Mouse (Mus musculus) limb, embryonic 12.5 days (tissue): ENCODE measurements around the gene Ppp6r2. TPM values are rescaled to one million over a fixed set of nuclear protein-coding genes. Genes with fewer than 3 reads are reported as not detected.

Experiments used
- ATAC-seq: fragments of 200-750 bp; cut with Nextera tagmentation; 2 replicates; pipeline ENCODE4 v1.8.0; 2017; ENCODE audit warnings: low read depth, moderate TSS enrichment; ENCODE audit not compliant: insufficient number of reproducible peaks, insufficient read depth, low FRiP score, low TSS enrichment
- H3K27ac ChIP-seq: fragments of 300-500 bp; sonication (generic); 2 replicates; pipeline ENCODE4 v1.5.1; 2016; ENCODE audit warnings: mild to moderate bottlenecking, moderate library complexity
- H3K27me3 ChIP-seq: fragments of 300-500 bp; sonication (generic); 2 replicates; pipeline ENCODE4 v1.6.1; 2016; ENCODE audit warnings: mild to moderate bottlenecking, moderate library complexity
- H3K36me3 ChIP-seq: fragments of 300-500 bp; sonication (generic); 2 replicates; pipeline ENCODE4 v1.6.1; 2016; ENCODE audit warnings: mild to moderate bottlenecking, moderate library complexity
- H3K4me1 ChIP-seq: fragments of 300-500 bp; sonication (generic); replicated peaks from 2 replicates; pipeline ENCODE4 v1.6.1; 2016
- H3K4me2 ChIP-seq: fragments of 300-500 bp; sonication (generic); 2 replicates; pipeline ENCODE4 v1.6.1; 2016; ENCODE audit warnings: mild to moderate bottlenecking, moderate library complexity
- H3K4me3 ChIP-seq: fragments of 300-500 bp; sonication (generic); replicated peaks from 2 replicates; pipeline ENCODE4 v1.5.1; 2016; ENCODE audit warnings: mild to moderate bottlenecking
- H3K9ac ChIP-seq: fragments of 300-500 bp; sonication (generic); replicated peaks from 2 replicates; pipeline ENCODE4 v1.6.1; 2016; ENCODE audit warnings: mild to moderate bottlenecking, moderate library complexity
- H3K9me3 ChIP-seq: fragments of 300-500 bp; sonication (generic); 2 replicates; pipeline ENCODE4 v1.6.1; 2016; ENCODE audit warnings: mild to moderate bottlenecking, moderate library complexity
- WGBS: fragments of 180-500 bp; shearing (Covaris S2); methylation state at CpG from one replicate; pipeline ENCODE4 v1.1.7; 2016; 5-methylcytosine and 5-hydroxymethylcytosine counted together
- polyA plus RNA-seq: library from polyadenylated mRNA; unstranded; fragments of >200 nt; fragmentation: Nextera tagmentation; extraction: Ambion mirVana; gene quantifications from 2 replicates; pipeline ENCODE4 v1.2.1, GENCODE M21; 2016

Gene Ppp6r2
- polyA plus RNA-seq, 1 experiment from 2014 or later = 33.3 TPM

DNA sequence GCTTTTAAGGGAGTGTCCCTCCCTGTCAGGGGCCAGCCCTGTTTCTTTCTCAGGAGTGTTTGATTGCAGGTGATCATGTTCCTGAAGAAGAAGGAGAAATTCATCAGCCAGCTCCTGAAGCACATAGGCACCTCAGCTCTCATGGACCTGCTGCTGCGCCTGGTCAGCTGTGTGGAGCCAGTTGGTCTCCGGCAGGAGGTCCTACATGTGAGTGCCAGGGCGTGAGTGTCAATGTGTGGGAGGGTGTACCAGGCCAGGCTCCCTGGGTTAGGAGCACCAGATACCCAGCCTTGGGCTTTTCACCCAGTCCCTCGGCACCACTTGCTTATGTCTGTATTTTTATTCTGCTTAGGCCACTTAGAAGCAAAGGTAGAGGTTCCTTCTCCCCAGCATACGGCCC, 47.6 kb downstream of the Ppp6r2 start:
- 90% methylated on average over 5 of the region's 5 CpGs for WGBS
- H3K9ac ChIP-seq = no peak overlapping the region
- H3K4me3 ChIP-seq = no peak overlapping the region
- H3K36me3 ChIP-seq = peaks cover 74% of the 10 kb centered on the region
- H3K27me3 ChIP-seq = no peaks in the 10 kb centered on the region
- H3K4me1 ChIP-seq = no peaks in the 10 kb centered on the region
- no peaks in the 10 kb centered on the region for H3K9me3 ChIP-seq
- no peak for ATAC-seq
- no peak overlapping the region for H3K27ac ChIP-seq
- no peak overlapping the region for H3K4me2 ChIP-seq

GRCm38 (mm10) chr15:89264485-89264884, 53.1 kb downstream of the Ppp6r2 start:
- WGBS = 82% methylated on average over 5 of the region's 5 CpGs

GRCm38 (mm10) chr15:89275497-89275896, 64.1 kb downstream of the Ppp6r2 start:
- Histone ChIP-seq H3K9me3 (no peaks in the 10 kb centered on the region), H3K4me1 (no peaks in the 10 kb centered on the region)

More at GRCm38 (mm10) chr15:89264485-89264884, 53.1 kb downstream of the Ppp6r2 start:
- ATAC-seq = no peak
- no peaks in the 10 kb centered on the region for H3K9me3 ChIP-seq
- H3K4me2 ChIP-seq = no peak overlapping the region
- no peak overlapping the region for H3K4me3 ChIP-seq
- H3K4me1 ChIP-seq = no peaks in the 10 kb centered on the region
- H3K27ac ChIP-seq = no peak overlapping the region
- peaks cover 66% of the 10 kb centered on the region for H3K36me3 ChIP-seq
- H3K27me3 ChIP-seq = no peaks in the 10 kb centered on the region
- H3K9ac ChIP-seq = no peak overlapping the region

DNA sequence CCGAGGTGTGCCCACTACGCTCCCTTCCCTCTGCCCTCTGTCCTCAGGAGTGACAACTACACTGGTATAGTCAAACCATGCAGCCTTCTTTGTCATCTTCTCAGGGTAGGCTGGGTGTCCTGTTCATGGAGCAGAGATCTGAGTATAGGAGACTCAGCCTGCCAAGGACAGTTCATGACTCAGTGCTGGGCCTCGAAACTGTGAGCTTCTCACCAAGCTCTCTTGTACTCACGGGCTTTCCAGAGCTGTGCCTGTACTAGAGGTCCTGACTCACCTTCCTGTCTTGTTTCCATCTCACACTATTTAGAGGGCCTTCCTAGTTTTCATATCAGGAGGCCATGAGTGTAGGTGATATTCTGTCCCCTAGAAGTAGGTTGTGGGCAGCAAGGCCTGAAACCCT, 66.0 kb downstream of the Ppp6r2 start:
- H3K4me3 ChIP-seq = no peak overlapping the region
- 92% methylated on average over 4 of the region's 4 CpGs for WGBS
- no peak overlapping the region for H3K4me2 ChIP-seq
- H3K27me3 ChIP-seq = no peaks in the 10 kb centered on the region
- H3K9ac ChIP-seq = no peak overlapping the region
- no peaks in the 10 kb centered on the region for H3K4me1 ChIP-seq
- ATAC-seq = no peak
- no peak overlapping the region for H3K27ac ChIP-seq
- peaks cover 85% of the 10 kb centered on the region for H3K36me3 ChIP-seq
- no peaks in the 10 kb centered on the region for H3K9me3 ChIP-seq

More at GRCm38 (mm10) chr15:89275497-89275896, 64.1 kb downstream of the Ppp6r2 start:
- Histone ChIP-seq H3K36me3 (peaks cover 78% of the 10 kb centered on the region), H3K9ac (no peak overlapping the region), H3K27ac (no peak overlapping the region), H3K4me2 (no peak overlapping the region), H3K27me3 (no peaks in the 10 kb centered on the region), H3K4me3 (no peak overlapping the region)
- ATAC-seq = no peak
- WGBS = 80% methylated on average over 3 of the region's 3 CpGs

DNA sequence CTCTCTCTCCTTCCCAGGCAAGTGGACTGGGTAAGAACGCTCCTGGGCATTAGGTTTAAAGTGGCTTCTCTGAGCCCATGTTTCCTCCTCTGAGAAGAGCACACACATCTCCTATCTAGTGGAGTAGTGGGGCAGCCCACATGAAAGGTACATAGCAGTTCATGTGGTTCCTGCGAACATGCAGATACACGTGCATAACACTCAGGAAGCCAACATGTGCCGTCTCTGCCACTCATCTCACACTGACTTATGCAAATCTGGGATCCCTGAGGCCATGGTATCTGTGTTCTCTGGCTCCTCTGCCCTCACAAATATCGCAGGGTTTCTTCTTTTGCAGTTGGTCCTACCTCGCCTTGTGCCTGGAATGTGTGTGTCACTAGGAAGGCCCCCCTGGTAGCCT, 71.2 kb downstream of the Ppp6r2 start:
- Histone ChIP-seq H3K4me3 (no peak overlapping the region), H3K4me1 (no peaks in the 10 kb centered on the region), H3K27me3 (no peaks in the 10 kb centered on the region), H3K27ac (no peak overlapping the region), H3K9ac (no peak overlapping the region), H3K9me3 (no peaks in the 10 kb centered on the region), H3K4me2 (no peak overlapping the region), H3K36me3 (peaks cover 91% of the 10 kb centered on the region)
- no peak for ATAC-seq
- WGBS = 87% methylated on average over 6 of the region's 6 CpGs

DNA sequence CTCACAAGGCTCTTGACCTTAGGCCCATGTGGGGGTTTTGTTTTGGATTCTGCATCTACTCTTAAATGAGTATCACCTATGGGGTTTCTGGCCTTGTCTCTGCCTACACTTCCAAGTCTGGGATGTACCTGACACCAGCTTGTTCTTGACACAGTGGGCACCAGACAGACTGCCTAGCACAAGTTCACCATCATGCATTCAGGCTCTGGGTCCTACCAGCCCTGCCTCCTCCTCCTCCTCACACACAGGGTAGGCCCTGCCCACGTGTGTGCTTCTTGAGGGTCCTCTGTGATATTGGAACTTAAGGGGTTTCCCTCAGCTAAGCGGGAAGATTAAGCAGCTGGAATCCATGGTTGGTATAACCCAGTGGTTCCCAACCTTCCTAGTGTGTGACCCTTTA, 72.7 kb downstream of the Ppp6r2 start:
- H3K27ac ChIP-seq = no peak overlapping the region

GRCm38 (mm10) chr15:89285004-89285403, 73.7 kb downstream of the Ppp6r2 start:
- H3K27me3 ChIP-seq = no peaks in the 10 kb centered on the region
- no peak overlapping the region for H3K27ac ChIP-seq
- peaks cover 94% of the 10 kb centered on the region for H3K36me3 ChIP-seq
- H3K4me3 ChIP-seq = no peak overlapping the region
- no peak for ATAC-seq
- H3K9me3 ChIP-seq = no peaks in the 10 kb centered on the region
- H3K4me1 ChIP-seq = no peaks in the 10 kb centered on the region
- no peak overlapping the region for H3K4me2 ChIP-seq
- no peak overlapping the region for H3K9ac ChIP-seq

More for the DNA sequence above, 72.7 kb downstream of the Ppp6r2 start:
- H3K9ac ChIP-seq = no peak overlapping the region
- H3K4me2 ChIP-seq = no peak overlapping the region
- no peaks in the 10 kb centered on the region for H3K4me1 ChIP-seq
- peaks cover 94% of the 10 kb centered on the region for H3K36me3 ChIP-seq
- no peak for ATAC-seq
- 93% methylated on average over 2 of the region's 2 CpGs for WGBS
- no peak overlapping the region for H3K4me3 ChIP-seq
- no peaks in the 10 kb centered on the region for H3K27me3 ChIP-seq
- no peaks in the 10 kb centered on the region for H3K9me3 ChIP-seq

- H3K27me3 ChIP-seq = no peaks in the 10 kb centered on the region
- no peaks in the 10 kb centered on the region for H3K4me1 ChIP-seq
- H3K9me3 ChIP-seq = no peaks in the 10 kb centered on the region
- no peak overlapping the region for H3K27ac ChIP-seq
- peaks cover 94% of the 10 kb centered on the region for H3K36me3 ChIP-seq
- H3K9ac ChIP-seq = no peak overlapping the region
- H3K4me2 ChIP-seq = no peak overlapping the region
- WGBS = 93% methylated on average over 5 of the region's 5 CpGs
- ATAC-seq = no peak
- no peak overlapping the region for H3K4me3 ChIP-seq
Measured at GRCm38 (mm10) chr15:89285478-89285877, 74.1 kb downstream of the Ppp6r2 start.

DNA sequence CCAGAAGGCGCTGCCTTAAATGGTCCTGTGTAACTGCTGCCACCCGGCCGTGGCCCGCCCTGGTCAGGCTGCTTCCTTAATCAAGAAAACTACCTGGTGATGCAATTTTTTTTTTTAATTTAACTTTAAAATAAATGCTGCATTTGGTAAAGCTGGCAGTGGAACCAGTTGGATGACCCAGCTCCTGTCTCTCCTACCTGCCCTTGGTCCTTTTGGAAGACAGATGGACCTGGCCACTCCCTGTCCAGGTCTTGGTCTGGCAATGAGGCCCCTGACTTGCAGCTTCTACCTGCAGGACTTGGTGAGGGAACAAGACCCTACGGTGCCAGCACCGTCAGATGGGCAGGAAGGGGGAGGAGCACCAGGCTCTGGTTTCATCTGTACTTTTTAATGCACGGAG, 74.8 kb downstream of the Ppp6r2 start:
- H3K27me3 ChIP-seq = no peaks in the 10 kb centered on the region
- H3K9me3 ChIP-seq = no peaks in the 10 kb centered on the region
- WGBS = 81% methylated on average over 7 of the region's 7 CpGs
- H3K9ac ChIP-seq = no peak overlapping the region
- H3K36me3 ChIP-seq = peaks cover 94% of the 10 kb centered on the region
- H3K4me3 ChIP-seq = no peak overlapping the region
- H3K27ac ChIP-seq = no peak overlapping the region
- H3K4me2 ChIP-seq = no peak overlapping the region
- H3K4me1 ChIP-seq = no peaks in the 10 kb centered on the region
- no peak for ATAC-seq

DNA sequence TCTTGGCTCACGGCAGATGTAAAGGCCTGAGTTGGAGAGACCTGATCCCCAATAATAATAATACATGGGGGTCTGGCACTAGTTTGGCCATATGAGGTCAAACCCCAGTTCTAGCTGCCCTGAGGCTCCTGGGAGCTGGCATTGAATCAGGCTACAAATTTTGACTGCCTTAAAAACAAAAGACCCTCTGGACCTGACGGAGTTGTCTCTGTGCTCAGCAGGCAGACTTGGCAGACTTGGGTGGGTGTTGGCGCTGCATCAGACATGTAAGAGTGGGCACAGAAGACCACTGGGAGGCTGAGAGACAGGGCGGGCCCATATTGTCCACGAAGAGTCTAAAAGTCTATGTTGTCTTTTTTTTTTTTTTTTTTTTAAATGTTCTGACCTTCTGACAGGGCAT, 75.2 kb downstream of the Ppp6r2 start:
- no peak overlapping the region for H3K4me2 ChIP-seq
- no peaks in the 10 kb centered on the region for H3K4me1 ChIP-seq
- H3K9me3 ChIP-seq = no peaks in the 10 kb centered on the region
- H3K9ac ChIP-seq = no peak overlapping the region
- no peak overlapping the region for H3K27ac ChIP-seq
- no peaks in the 10 kb centered on the region for H3K27me3 ChIP-seq
- no peak for ATAC-seq
- WGBS = 93% methylated on average over 5 of the region's 5 CpGs
- no peak overlapping the region for H3K4me3 ChIP-seq
- H3K36me3 ChIP-seq = peaks cover 94% of the 10 kb centered on the region

DNA sequence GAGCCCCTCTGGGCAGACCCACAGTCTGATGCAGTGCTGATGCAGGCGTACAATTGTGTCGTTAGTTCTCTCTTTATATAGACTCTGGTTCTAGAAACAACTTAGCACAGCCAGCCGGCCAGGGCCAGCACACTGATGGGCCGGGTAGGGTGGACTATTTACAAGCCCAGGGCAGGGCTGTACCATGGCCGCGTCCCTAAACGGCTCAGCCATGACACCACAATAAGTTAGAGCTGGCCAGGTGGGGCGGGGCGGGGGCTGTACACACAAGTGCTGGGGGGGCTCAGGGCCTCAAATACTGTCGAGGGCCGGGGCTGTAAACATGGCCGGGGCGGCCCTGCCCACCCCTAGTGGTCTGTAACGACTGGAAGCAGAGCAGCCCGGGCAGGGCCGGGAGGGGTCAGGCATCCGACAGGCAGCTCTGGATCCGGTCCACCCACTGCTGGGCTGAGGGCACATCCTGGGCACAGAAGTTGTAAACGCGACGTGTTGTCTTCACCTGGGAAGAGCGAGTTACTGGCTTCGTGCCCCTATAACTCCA, 76.9 kb downstream of the Ppp6r2 start:
- peak; percentile 53; the same call in 1 of the 2 replicates for ATAC-seq
- WGBS = 87% methylated on average over 23 of the region's 23 CpGs
- Histone ChIP-seq H3K27ac (no peak overlapping the region), H3K9ac (no peak overlapping the region), H3K9me3 (no peaks in the 10 kb centered on the region), H3K4me3 (no peak overlapping the region), H3K4me1 (no peaks in the 10 kb centered on the region), H3K27me3 (no peaks in the 10 kb centered on the region), H3K4me2 (no peak overlapping the region), H3K36me3 (peaks cover 94% of the 10 kb centered on the region)

DNA sequence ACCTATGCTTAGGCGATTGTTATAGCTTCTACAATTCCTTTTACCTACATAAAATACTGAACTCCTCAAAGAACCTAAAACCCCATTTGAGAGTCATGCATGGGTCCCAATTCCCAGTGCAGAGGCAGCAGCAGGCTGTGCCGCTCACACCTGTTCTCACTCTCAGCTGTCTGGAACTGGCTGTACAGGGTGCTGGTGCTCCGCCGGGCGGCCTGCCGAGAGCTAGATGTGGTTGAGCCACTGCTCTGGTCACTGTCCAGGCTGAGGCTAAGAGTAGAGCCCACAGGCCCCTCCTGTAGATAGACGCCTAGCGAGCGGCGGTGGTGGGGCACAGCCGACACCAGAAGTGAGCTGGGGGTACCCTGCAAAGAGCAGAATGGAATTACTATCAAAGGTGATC, 78.1 kb downstream of the Ppp6r2 start:
- no peak overlapping the region for H3K9ac ChIP-seq
- no peak overlapping the region for H3K4me2 ChIP-seq
- no peaks in the 10 kb centered on the region for H3K4me1 ChIP-seq
- no peak overlapping the region for H3K4me3 ChIP-seq
- 93% methylated on average over 11 of the region's 11 CpGs for WGBS
- peaks cover 94% of the 10 kb centered on the region for H3K36me3 ChIP-seq
- no peaks in the 10 kb centered on the region for H3K27me3 ChIP-seq
- no peaks in the 10 kb centered on the region for H3K9me3 ChIP-seq
- no peak overlapping the region for H3K27ac ChIP-seq
- no peak for ATAC-seq
